Mouse (Mus musculus): Measurements from ENCODE around the gene BC051142. TPM values are rescaled to one million over a fixed set of nuclear protein-coding genes. Genes with fewer than 3 reads are reported as not detected.
"Not testable (repeated sequence)": the region's sequence is repeated elsewhere in the genome, so short reads cannot be mapped to it uniquely, and the experiment has no call there.

The BC051142 gene
- polyA plus RNA-seq, 1 experiment from 2014 or later, result not detected

DNA sequence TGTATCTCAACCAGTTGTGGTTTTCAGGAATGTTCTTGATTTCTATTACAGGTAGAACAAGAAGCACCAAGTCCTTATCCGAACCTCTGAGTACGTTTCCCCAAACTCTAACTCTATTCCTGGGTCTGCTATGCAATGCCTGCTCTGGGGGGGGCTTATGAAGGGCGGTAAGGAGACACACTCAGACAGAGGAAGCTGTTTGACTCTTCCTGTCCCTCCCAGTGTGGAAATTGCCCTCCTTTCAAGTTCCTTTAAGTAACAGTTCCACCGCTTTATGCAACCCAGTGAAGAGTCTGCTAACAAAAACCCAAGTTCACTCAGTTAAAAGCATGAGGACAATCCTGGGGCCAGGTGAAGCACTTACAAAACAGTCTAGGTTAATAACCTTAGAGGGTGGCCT is 38.5 kb downstream of the BC051142 start:
- H3K27ac ChIP-seq (ENCODE audit: low read length), result no peak overlapping the region
- no peaks in the 10 kb centered on the region; the same call in 1 of the 2 replicates for H3K4me1 ChIP-seq (ENCODE audit: control insufficient read depth, insufficient read depth, low read length)
- no peak overlapping the region for H3K9ac ChIP-seq (ENCODE audit: low read length)
- H3K4me3 ChIP-seq (ENCODE audit: low read length), result no peak overlapping the region
- H3K27me3 ChIP-seq (ENCODE audit: control insufficient read depth, insufficient read depth, low read length), result no peaks in the 10 kb centered on the region
- no peaks in the 10 kb centered on the region for H3K36me3 ChIP-seq (ENCODE audit: control insufficient read depth, insufficient read depth)
- H3K9me3 ChIP-seq (replicated peaks; ENCODE audit: control insufficient read depth, low read length), result 0 out of 2 replicates have a peak, but pooled peaks cover 4% of the 10 kb centered on the region
- 52% methylated on average over 4 of the region's 4 CpGs for WGBS
- no peak overlapping the region for H3K4me2 ChIP-seq (ENCODE audit: low read depth, low read length)
- ATAC-seq (replicated peaks; ENCODE audit: extremely low read depth, insufficient read depth, low FRiP score), result no peak

DNA sequence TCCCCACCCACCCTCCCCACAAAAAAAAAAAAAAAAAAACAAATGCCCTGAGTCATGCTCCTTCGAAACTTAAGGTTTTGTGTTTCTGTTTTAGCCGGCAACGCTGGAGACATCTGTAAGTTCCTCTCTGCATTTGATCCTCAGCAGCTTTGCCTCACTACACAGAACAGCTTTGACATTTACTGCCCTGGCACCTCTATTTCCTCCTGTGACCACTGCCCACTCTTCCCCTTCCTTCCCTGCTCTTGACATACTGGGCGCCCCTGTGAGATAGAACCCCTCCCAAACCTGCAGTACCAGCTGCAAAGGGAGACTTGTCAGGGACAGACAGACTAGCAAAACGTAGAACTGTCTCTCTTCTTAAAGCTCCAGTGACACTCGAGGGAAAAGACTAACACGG is 39.0 kb downstream of the BC051142 start:
- Histone ChIP-seq H3K4me1 (ENCODE audit: control insufficient read depth, insufficient read depth, low read length) (no peaks in the 10 kb centered on the region; the same call in 1 of the 2 replicates), H3K36me3 (ENCODE audit: control insufficient read depth, insufficient read depth) (no peaks in the 10 kb centered on the region), H3K4me2 (ENCODE audit: low read depth, low read length) (no peak overlapping the region), H3K9ac (ENCODE audit: low read length) (no peak overlapping the region), H3K9me3 (replicated peaks; ENCODE audit: control insufficient read depth, low read length) (0 out of 2 replicates have a peak, but pooled peaks cover 4% of the 10 kb centered on the region), H3K27ac (ENCODE audit: low read length) (no peak overlapping the region; the same call in 1 of the 2 replicates), H3K4me3 (ENCODE audit: low read length) (no peak overlapping the region), H3K27me3 (ENCODE audit: control insufficient read depth, insufficient read depth, low read length) (no peaks in the 10 kb centered on the region)
- ATAC-seq (replicated peaks; ENCODE audit: extremely low read depth, insufficient read depth, low FRiP score), result no peak
- 48% methylated on average over 7 of the region's 7 CpGs for WGBS

DNA sequence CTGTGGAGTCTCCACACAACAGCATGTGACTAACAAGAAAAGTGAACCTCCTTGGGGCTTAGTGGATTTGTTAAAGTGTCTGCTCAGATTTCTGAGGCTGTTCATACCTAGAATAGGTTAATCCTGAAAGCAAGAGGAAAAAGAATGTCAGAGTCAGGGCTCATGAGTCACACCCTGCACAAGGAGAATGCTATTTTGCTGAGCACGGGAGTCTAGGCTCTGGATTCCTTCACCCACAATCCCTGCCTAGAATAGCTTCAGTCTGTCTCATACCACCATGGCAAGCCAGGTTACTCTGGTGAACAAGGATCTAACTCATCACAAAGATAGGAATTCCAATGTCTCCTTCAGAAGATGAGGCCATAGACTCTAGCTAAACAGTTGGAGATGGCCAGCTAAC is 40.0 kb downstream of the BC051142 start:
- 0 out of 2 replicates have a peak, but pooled peaks cover 4% of the 10 kb centered on the region for H3K9me3 ChIP-seq (replicated peaks; ENCODE audit: control insufficient read depth, low read length)
- H3K27ac ChIP-seq (ENCODE audit: low read length), result no peak overlapping the region
- H3K4me3 ChIP-seq (ENCODE audit: low read length), result no peak overlapping the region
- no peak overlapping the region for H3K9ac ChIP-seq (ENCODE audit: low read length)
- ATAC-seq (replicated peaks; ENCODE audit: extremely low read depth, insufficient read depth, low FRiP score), result no peak
- no peaks in the 10 kb centered on the region for H3K36me3 ChIP-seq (ENCODE audit: control insufficient read depth, insufficient read depth)
- H3K4me2 ChIP-seq (ENCODE audit: low read depth, low read length), result no peak overlapping the region
- H3K4me1 ChIP-seq (ENCODE audit: control insufficient read depth, insufficient read depth, low read length), result no peaks in the 10 kb centered on the region; the same call in 1 of the 2 replicates
- WGBS, result 10% methylated on average over 1 of the region's 1 CpGs
- no peaks in the 10 kb centered on the region for H3K27me3 ChIP-seq (ENCODE audit: control insufficient read depth, insufficient read depth, low read length)

DNA sequence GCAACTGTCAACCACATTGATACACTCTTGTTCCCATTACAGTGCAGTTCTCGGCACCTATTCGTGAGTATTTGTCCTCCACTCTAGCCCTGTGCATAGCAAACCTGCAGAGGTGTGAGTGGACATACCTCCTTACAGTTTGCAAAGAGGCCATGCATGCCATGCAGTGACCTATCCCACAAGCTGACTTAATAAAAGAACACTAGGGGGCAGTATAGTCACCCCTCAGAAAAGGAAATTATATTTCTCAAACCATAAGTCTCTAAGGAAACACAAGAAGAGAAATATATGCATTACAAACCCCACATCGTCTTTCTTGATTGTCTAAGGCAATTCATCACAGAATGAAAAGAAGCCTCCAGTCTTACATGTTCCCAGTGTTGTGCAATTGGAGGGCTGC is 41.2 kb downstream of the BC051142 start:
- WGBS, result 31% methylated on average over 3 of the region's 3 CpGs
- ATAC-seq (replicated peaks; ENCODE audit: extremely low read depth, insufficient read depth, low FRiP score), result no peak

DNA sequence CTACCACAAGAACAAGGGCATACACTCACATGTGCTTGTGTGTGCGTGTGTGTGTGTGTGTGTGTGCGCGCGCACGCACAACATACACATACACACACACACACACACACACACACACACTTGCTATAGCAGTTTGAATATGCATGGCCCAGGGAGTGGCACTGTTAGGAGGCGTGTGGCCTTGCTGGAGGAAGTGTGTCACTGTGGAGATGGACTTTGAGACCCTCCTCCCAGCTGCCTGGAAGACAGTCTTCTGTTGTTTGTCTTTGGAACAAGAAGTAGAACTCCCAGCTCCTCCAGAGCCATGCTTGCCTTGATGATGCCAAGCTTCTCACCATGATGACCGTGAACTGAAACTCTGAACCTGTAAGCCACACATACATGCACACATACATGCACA is 43.4 kb downstream of the BC051142 start:
- H3K36me3 ChIP-seq (ENCODE audit: control insufficient read depth, insufficient read depth), result no peaks in the 10 kb centered on the region
- H3K9me3 ChIP-seq (replicated peaks; ENCODE audit: control insufficient read depth, low read length), result no peaks in the 10 kb centered on the region
- no peak overlapping the region for H3K9ac ChIP-seq (ENCODE audit: low read length)
- H3K4me2 ChIP-seq (ENCODE audit: low read depth, low read length), result no peak overlapping the region
- 80% methylated on average over 7 of the region's 7 CpGs for WGBS
- H3K27me3 ChIP-seq (ENCODE audit: control insufficient read depth, insufficient read depth, low read length), result no peaks in the 10 kb centered on the region
- H3K27ac ChIP-seq (ENCODE audit: low read length), result no peak overlapping the region
- no peaks in the 10 kb centered on the region; the same call in 1 of the 2 replicates for H3K4me1 ChIP-seq (ENCODE audit: control insufficient read depth, insufficient read depth, low read length)
- H3K4me3 ChIP-seq (ENCODE audit: low read length), result no peak overlapping the region
- no peak for ATAC-seq (replicated peaks; ENCODE audit: extremely low read depth, insufficient read depth, low FRiP score)

More for the DNA sequence above, 41.2 kb downstream of the BC051142 start:
- no peak overlapping the region for H3K4me3 ChIP-seq (ENCODE audit: low read length)
- no peaks in the 10 kb centered on the region for H3K36me3 ChIP-seq (ENCODE audit: control insufficient read depth, insufficient read depth)
- H3K27me3 ChIP-seq (ENCODE audit: control insufficient read depth, insufficient read depth, low read length), result no peaks in the 10 kb centered on the region
- H3K4me2 ChIP-seq (ENCODE audit: low read depth, low read length), result no peak overlapping the region
- 0 out of 2 replicates have a peak, but pooled peaks cover 4% of the 10 kb centered on the region for H3K9me3 ChIP-seq (replicated peaks; ENCODE audit: control insufficient read depth, low read length)
- H3K9ac ChIP-seq (ENCODE audit: low read length), result no peak overlapping the region
- no peaks in the 10 kb centered on the region; the same call in 1 of the 2 replicates for H3K4me1 ChIP-seq (ENCODE audit: control insufficient read depth, insufficient read depth, low read length)
- H3K27ac ChIP-seq (ENCODE audit: low read length), result no peak overlapping the region

DNA sequence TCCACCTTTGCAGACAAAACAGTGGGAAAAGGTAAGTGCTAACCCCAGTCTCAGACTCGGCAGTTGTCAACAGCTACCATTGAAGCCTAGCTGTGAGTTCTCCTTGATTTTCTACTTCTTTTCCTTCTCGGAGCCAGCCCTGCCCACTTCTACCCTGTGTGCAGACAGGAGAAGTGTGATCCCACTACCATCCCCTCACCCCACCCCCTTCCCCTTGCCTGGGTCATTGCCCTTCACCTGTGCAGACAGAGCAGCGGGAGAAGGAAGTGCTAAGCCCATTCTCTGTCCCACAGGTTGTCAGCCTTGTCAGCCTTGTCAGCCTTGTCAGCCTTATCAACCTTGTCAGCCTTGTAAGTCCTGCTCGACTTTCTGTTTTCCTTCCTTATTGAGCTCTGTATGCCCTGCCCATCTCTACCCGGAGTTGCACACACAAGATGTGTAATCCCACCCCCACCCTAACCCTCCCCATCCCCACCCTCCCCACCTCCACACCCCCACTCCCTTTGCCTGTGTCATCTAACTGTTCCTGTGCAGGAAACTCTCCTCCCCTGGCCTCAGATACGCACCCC is 49.9 kb downstream of the BC051142 start:
- H3K4me2 ChIP-seq (ENCODE audit: low read depth, low read length), result no peak overlapping the region
- H3K9ac ChIP-seq (ENCODE audit: low read length), result no peak overlapping the region
- H3K27ac ChIP-seq (ENCODE audit: low read length), result no peak overlapping the region
- 19% methylated on average over 6 of the region's 6 CpGs for WGBS
- H3K4me3 ChIP-seq (ENCODE audit: low read length), result no peak overlapping the region
- H3K36me3 ChIP-seq (ENCODE audit: control insufficient read depth, insufficient read depth), result no peaks in the 10 kb centered on the region
- no peak for ATAC-seq (replicated peaks; ENCODE audit: extremely low read depth, insufficient read depth, low FRiP score)
- H3K9me3 ChIP-seq (replicated peaks; ENCODE audit: control insufficient read depth, low read length), result no peaks in the 10 kb centered on the region
- H3K27me3 ChIP-seq (ENCODE audit: control insufficient read depth, insufficient read depth, low read length), result no peaks in the 10 kb centered on the region
- no peaks in the 10 kb centered on the region for H3K4me1 ChIP-seq (ENCODE audit: control insufficient read depth, insufficient read depth, low read length)

DNA sequence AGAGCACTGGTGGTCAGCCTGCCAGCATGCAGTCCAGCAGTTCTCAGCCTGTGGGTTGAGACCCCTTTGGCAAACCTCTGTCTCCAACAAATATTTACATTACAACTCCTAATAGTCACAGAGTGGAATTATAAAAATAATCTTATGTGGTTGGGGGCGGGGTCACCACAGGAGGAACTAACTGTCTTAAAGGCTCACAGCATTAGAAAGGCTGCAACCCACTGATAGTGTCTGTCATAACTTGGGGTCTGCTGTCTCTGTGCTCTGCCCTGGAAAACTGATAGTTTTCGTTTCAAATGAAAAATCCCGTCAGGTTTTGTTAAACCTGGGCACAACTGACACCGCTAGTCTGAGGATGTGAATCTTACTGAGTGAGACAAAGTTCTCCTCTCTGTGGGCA is 59.0 kb downstream of the BC051142 start:
- Histone ChIP-seq H3K36me3 (ENCODE audit: control insufficient read depth, insufficient read depth) (no peaks in the 10 kb centered on the region), H3K4me2 (ENCODE audit: low read depth, low read length) (no peak overlapping the region), H3K27me3 (ENCODE audit: control insufficient read depth, insufficient read depth, low read length) (no peaks in the 10 kb centered on the region), H3K9me3 (replicated peaks; ENCODE audit: control insufficient read depth, low read length) (no peaks in the 10 kb centered on the region), H3K4me1 (ENCODE audit: control insufficient read depth, insufficient read depth, low read length) (no peaks in the 10 kb centered on the region), H3K27ac (ENCODE audit: low read length) (no peak overlapping the region), H3K9ac (ENCODE audit: low read length) (no peak overlapping the region), H3K4me3 (ENCODE audit: low read length) (no peak overlapping the region)
- 52% methylated on average over 4 of the region's 4 CpGs for WGBS
- ATAC-seq (replicated peaks; ENCODE audit: extremely low read depth, insufficient read depth, low FRiP score), result no peak

DNA sequence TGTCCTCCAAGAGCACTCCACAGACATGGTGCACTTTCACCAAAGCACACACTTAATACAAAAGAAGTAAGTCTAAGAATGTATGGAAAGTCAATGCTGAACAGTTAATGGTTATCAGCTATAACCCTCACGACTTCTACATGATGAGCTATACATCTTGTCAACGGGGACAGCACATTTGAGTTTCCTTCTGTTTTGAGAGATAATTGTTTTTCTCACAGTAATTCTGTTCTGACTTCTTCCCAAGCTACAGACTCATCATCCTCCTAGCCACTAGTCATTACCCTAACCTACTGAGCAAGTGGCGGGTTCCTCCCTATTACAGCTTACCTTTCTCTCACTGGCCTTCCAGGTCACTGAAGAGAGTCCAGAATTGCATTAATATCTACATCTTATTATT is 60.6 kb downstream of the BC051142 start:
- 79% methylated on average over 3 of the region's 3 CpGs for WGBS
- Histone ChIP-seq H3K4me3 (ENCODE audit: low read length) (no peak overlapping the region), H3K9me3 (replicated peaks; ENCODE audit: control insufficient read depth, low read length) (no peaks in the 10 kb centered on the region), H3K4me1 (ENCODE audit: control insufficient read depth, insufficient read depth, low read length) (no peaks in the 10 kb centered on the region), H3K27me3 (ENCODE audit: control insufficient read depth, insufficient read depth, low read length) (no peaks in the 10 kb centered on the region), H3K27ac (ENCODE audit: low read length) (no peak overlapping the region), H3K9ac (ENCODE audit: low read length) (no peak overlapping the region), H3K36me3 (ENCODE audit: control insufficient read depth, insufficient read depth) (no peaks in the 10 kb centered on the region), H3K4me2 (ENCODE audit: low read depth, low read length) (no peak overlapping the region)
- ATAC-seq (replicated peaks; ENCODE audit: extremely low read depth, insufficient read depth, low FRiP score), result no peak

DNA sequence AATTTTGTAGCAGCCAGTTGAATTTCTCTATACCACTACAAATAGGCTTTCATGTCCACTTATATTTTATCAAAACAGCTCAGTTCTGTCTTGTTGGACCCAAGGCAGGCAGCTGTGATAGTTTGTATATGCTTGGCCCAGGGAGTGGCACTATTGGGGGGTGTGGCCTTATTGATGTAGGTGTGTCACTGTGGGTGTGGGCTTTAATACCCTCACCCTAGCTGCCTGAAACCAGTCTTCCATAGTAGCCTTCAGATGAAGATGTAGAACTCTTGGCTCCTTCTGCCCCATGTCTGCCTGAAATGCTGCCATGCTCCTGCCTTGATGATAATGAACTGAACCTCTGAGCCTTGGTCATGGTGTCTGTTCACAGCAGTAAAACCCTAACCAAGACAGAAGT is 67.3 kb downstream of the BC051142 start:
- not testable (repeated sequence) for H3K27me3 ChIP-seq (ENCODE audit: control insufficient read depth, insufficient read depth, low read length); ATAC-seq (replicated peaks; ENCODE audit: extremely low read depth, insufficient read depth, low FRiP score); H3K4me2 ChIP-seq (ENCODE audit: low read depth, low read length); H3K36me3 ChIP-seq (ENCODE audit: control insufficient read depth, insufficient read depth); H3K9ac ChIP-seq (ENCODE audit: low read length); H3K27ac ChIP-seq (ENCODE audit: low read length); H3K4me1 ChIP-seq (ENCODE audit: control insufficient read depth, insufficient read depth, low read length); H3K9me3 ChIP-seq (replicated peaks; ENCODE audit: control insufficient read depth, low read length); H3K4me3 ChIP-seq (ENCODE audit: low read length)
